Mouse (Mus musculus) kidney, embryonic 14.5 days (tissue): ENCODE measurements at regions not wholly inside any gene's neighbourhood (a gene's known extent, or its start where the extent isn't known, plus 50 kb on each side); places are given as distances from the start of the nearest gene placed in this dataset.

ENCODE experiments used
- ATAC-seq: fragments of 200-750 bp; cut with Nextera tagmentation; 2 replicates; pipeline ENCODE4 v1.8.0; 2017; ENCODE audit warnings: moderate number of reproducible peaks, mild to moderate bottlenecking, moderate TSS enrichment, moderate library complexity; ENCODE audit not compliant: low FRiP score, low TSS enrichment
- H3K27ac ChIP-seq: fragments of 300-500 bp; sonication (generic); 2 replicates; pipeline ENCODE4 v1.5.1; 2014; ENCODE audit warnings: low read depth, mild to moderate bottlenecking, low read length, moderate library complexity, mixed read lengths
- H3K27me3 ChIP-seq: fragments of 300-500 bp; sonication (generic); 2 replicates; pipeline ENCODE4 v1.6.1; 2014; ENCODE audit warnings: mild to moderate bottlenecking, low read length; ENCODE audit not compliant: control insufficient read depth, insufficient read depth
- H3K36me3 ChIP-seq: fragments of 300-500 bp; sonication (generic); 2 replicates; pipeline ENCODE4 v1.6.1; 2014; ENCODE audit warnings: low read length, mixed read lengths; ENCODE audit not compliant: control insufficient read depth, insufficient read depth
- H3K4me1 ChIP-seq: fragments of 300-500 bp; sonication (generic); 2 replicates; pipeline ENCODE4 v1.6.1; 2014; ENCODE audit warnings: low read length, mixed read lengths; ENCODE audit not compliant: control insufficient read depth, insufficient read depth
- H3K4me2 ChIP-seq: fragments of 300-500 bp; sonication (generic); replicated peaks from 2 replicates; pipeline ENCODE4 v1.6.1; 2014; ENCODE audit warnings: low read depth, mild to moderate bottlenecking, low read length
- H3K4me3 ChIP-seq: fragments of 300-500 bp; sonication (generic); 2 replicates; pipeline ENCODE4 v1.5.1; 2014; ENCODE audit warnings: mild to moderate bottlenecking, low read length
- H3K9ac ChIP-seq: fragments of 300-500 bp; sonication (generic); 2 replicates; pipeline ENCODE4 v1.6.1; 2014; ENCODE audit warnings: low read depth, mild to moderate bottlenecking, low read length, moderate library complexity
- H3K9me3 ChIP-seq: fragments of 300-500 bp; sonication (generic); 2 replicates; pipeline ENCODE4 v1.6.1; 2016; ENCODE audit warnings: low read length; ENCODE audit not compliant: control insufficient read depth
- WGBS: fragments of 180-500 bp; shearing (Covaris S2); extraction: QIAGEN DNeasy Blood & Tissue Kit; methylation state at CpG from one replicate; pipeline ENCODE4 v1.1.7; 2014; 5-methylcytosine and 5-hydroxymethylcytosine counted together

DNA sequence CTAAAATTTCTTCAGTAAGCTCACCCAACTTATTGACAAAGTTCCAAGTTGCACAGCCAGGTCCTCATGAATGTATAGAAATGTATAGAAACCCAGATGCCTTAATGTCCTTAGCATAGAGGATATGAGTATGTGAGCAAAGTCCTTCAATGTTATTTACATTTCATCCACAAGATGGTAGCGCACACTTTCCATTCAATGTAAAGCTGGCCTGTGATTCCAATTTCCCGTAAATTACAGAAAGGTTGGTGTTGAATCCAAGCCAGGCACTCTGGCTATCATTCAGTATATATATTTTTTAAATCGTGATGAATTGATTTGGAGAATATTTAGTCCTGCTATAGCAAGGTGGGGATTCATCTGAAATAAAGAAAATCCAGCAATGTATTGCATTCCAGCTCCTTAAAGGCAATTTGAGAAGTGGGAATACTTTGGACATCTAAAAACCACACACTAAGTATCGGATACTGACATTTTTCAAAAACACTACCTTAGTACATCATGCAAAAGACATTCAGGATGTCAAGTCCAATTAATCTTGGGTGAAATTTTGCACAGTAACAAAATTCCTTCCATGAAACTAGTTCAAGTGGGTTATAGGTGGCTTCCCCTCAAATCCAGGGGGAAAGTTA is 154.6 kb downstream of the Pah start:
- Histone ChIP-seq H3K4me2 (no peak overlapping the region), H3K9ac (no peak overlapping the region), H3K9me3 (no peaks in the 10 kb centered on the region), H3K36me3 (no peaks in the 10 kb centered on the region), H3K4me1 (no peaks in the 10 kb centered on the region), H3K4me3 (no peak overlapping the region), H3K27ac (no peak overlapping the region), H3K27me3 (no peaks in the 10 kb centered on the region)
- ATAC-seq = no peak
- 69% methylated on average over 4 of the region's 4 CpGs for WGBS

- H3K4me2 ChIP-seq = no peak overlapping the region
- H3K9ac ChIP-seq = no peak overlapping the region
- H3K9me3 ChIP-seq = no peaks in the 10 kb centered on the region
- H3K27ac ChIP-seq = no peak overlapping the region
- H3K4me1 ChIP-seq = no peaks in the 10 kb centered on the region
- no peak for ATAC-seq
- H3K4me3 ChIP-seq = no peak overlapping the region
- no peaks in the 10 kb centered on the region for H3K36me3 ChIP-seq
- H3K27me3 ChIP-seq = no peaks in the 10 kb centered on the region
Observed at GRCm38 (mm10) chr10:87678984-87679383, 157.4 kb downstream of the Pah start.

DNA sequence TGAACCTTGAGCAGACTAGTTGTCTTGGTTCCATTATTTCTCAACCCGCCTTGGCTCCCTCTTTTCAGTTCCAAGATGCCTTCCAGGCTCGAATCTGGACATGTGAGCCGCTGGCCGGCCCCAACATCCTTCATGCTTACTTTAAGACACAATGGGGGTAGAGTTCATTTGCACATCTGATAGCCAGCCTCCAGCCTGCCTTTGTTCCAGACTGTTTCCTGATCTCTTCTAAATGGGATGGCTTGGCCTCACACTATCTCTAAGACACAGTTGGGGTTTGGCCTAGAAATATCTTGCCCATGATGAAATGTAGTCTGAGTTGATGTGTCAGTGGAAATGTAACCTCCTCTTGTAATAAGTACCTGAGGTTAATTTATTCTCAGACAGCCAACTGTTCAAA is 164.7 kb downstream of the Pah start:
- Histone ChIP-seq H3K36me3 (no peaks in the 10 kb centered on the region), H3K4me2 (no peak overlapping the region), H3K4me3 (no peak overlapping the region), H3K9ac (no peak overlapping the region), H3K27ac (no peak overlapping the region), H3K27me3 (no peaks in the 10 kb centered on the region), H3K4me1 (no peaks in the 10 kb centered on the region), H3K9me3 (no peaks in the 10 kb centered on the region)
- ATAC-seq = no peak
- WGBS = 83% methylated on average over 4 of the region's 4 CpGs

DNA sequence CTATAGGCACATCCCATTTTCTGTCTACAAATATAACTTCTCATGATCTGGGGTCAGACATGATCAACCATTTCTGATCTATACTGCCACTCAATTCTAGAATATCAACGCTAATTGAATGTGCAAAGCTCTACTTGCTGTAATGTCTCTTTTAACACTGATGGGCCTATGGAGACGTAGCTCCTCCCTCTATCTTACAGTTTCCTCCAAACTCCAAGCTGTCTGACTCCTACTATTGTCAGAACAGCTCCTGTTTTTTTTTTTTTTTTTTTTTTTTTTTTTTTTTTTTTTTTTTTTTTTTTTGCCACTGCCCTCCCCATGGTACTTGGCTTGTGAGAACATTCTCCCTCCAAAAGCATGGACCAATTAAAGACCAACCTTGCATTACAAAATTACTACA is 165.2 kb downstream of the Pah start:
- no peaks in the 10 kb centered on the region for H3K36me3 ChIP-seq
- H3K4me1 ChIP-seq = no peaks in the 10 kb centered on the region
- no peaks in the 10 kb centered on the region for H3K9me3 ChIP-seq
- H3K27ac ChIP-seq = no peak overlapping the region
- H3K4me3 ChIP-seq = no peak overlapping the region
- no peak overlapping the region for H3K9ac ChIP-seq
- H3K27me3 ChIP-seq = no peaks in the 10 kb centered on the region
- ATAC-seq = no peak
- WGBS = 83% methylated on average over 2 of the region's 2 CpGs
- H3K4me2 ChIP-seq = no peak overlapping the region

GRCm38 (mm10) chr10:87687844-87688243 is 166.2 kb downstream of the Pah start:
- Histone ChIP-seq H3K36me3 (no peaks in the 10 kb centered on the region), H3K27ac (no peak overlapping the region), H3K4me1 (no peaks in the 10 kb centered on the region), H3K4me3 (no peak overlapping the region), H3K4me2 (no peak overlapping the region), H3K9ac (no peak overlapping the region), H3K27me3 (no peaks in the 10 kb centered on the region), H3K9me3 (no peaks in the 10 kb centered on the region)
- ATAC-seq = no peak
- 69% methylated on average over 2 of the region's 2 CpGs for WGBS

DNA sequence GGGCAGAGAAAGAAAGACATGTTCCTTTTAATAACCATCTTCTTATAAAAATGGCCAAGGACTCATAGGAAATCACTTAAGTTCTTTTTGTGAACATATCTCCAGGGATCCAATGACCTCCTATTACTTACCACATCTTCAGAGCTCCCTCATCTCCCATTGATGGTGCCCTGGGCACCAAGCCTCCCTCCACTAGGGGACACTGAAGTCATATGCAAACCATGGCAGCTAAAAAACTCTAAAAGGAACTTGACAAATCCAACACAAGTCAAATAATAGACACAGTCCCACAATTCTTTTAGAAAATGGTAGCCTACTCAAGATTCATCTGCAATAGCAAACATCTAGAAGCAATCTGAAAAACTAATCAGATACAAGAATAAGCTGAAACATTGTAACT is 167.2 kb upstream of the Igf1 start:
- no peak for ATAC-seq

DNA sequence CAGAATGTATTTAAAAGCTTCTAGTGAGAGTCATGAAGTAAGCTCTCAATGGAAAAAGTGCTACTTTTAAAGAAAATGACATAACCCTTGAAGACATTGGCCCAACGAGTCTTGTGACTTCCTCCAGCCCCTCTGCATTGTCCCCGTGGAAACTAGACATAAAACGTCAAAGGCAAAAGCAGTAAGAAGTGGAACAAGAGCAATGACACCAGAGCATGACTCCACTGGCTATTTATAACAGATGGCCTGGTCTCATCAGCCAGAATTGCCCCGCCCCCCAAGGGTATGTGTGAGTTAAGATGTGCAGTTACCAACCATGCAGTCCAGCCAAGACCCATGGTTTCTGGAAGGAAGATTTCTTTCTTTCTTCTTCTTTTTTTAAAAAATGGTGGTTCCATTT is 161.6 kb upstream of the Igf1 start:
- Histone ChIP-seq H3K4me1 (no peaks in the 10 kb centered on the region), H3K9ac (no peak overlapping the region), H3K9me3 (no peaks in the 10 kb centered on the region), H3K27ac (no peak overlapping the region), H3K4me2 (no peak overlapping the region), H3K27me3 (no peaks in the 10 kb centered on the region), H3K36me3 (no peaks in the 10 kb centered on the region), H3K4me3 (no peak overlapping the region)
- ATAC-seq = no peak
- WGBS = 63% methylated on average over 4 of the region's 4 CpGs

More for the DNA sequence above, 167.2 kb upstream of the Igf1 start:
- Histone ChIP-seq H3K36me3 (no peaks in the 10 kb centered on the region), H3K4me1 (no peaks in the 10 kb centered on the region), H3K27me3 (no peaks in the 10 kb centered on the region), H3K27ac (no peak overlapping the region), H3K9me3 (no peaks in the 10 kb centered on the region), H3K4me3 (no peak overlapping the region), H3K4me2 (no peak overlapping the region), H3K9ac (no peak overlapping the region)

- ATAC-seq = no peak
- H3K4me3 ChIP-seq = no peak overlapping the region
- H3K4me2 ChIP-seq = no peak overlapping the region
- H3K27ac ChIP-seq = no peak overlapping the region
- H3K4me1 ChIP-seq = no peaks in the 10 kb centered on the region
- WGBS = 68% methylated on average over 4 of the region's 4 CpGs
- no peak overlapping the region for H3K9ac ChIP-seq
- H3K36me3 ChIP-seq = no peaks in the 10 kb centered on the region
- no peaks in the 10 kb centered on the region for H3K9me3 ChIP-seq
- no peaks in the 10 kb centered on the region for H3K27me3 ChIP-seq
Observed at GRCm38 (mm10) chr10:87711209-87711608, 146.9 kb upstream of the Igf1 start.

- H3K9ac ChIP-seq = no peak overlapping the region
- H3K4me3 ChIP-seq = no peak overlapping the region
- H3K27ac ChIP-seq = no peak overlapping the region
- H3K4me2 ChIP-seq = no peak overlapping the region
- no peaks in the 10 kb centered on the region for H3K9me3 ChIP-seq
- 29% methylated on average over 3 of the region's 3 CpGs for WGBS
- H3K4me1 ChIP-seq = no peaks in the 10 kb centered on the region
- H3K36me3 ChIP-seq = no peaks in the 10 kb centered on the region
- ATAC-seq = no peak
- H3K27me3 ChIP-seq = no peaks in the 10 kb centered on the region
Observed at GRCm38 (mm10) chr10:87711798-87712197, 146.3 kb upstream of the Igf1 start.
